Mouse (Mus musculus) MEL (cell line): ENCODE measurements around the gene Brinp3.

Experiments used
- CTCF ChIP-seq, 3 experiments: IDR thresholded peaks in 2 of 3; conservative IDR thresholded peaks in 1 of 3; 2 replicates each; pipeline ENCODE4 v1.5.1; 2011 to 2012; ENCODE audit warnings: low read length in 3 of 3, low read depth in 2 of 3, mild to moderate bottlenecking in 2 of 3, improper control_type of control experiment in 1 of 3, inconsistent platforms in 1 of 3, mixed read lengths in 1 of 3, moderate library complexity in 1 of 3; ENCODE audit not compliant: control insufficient read depth in 1 of 3, insufficient read depth in 1 of 3, poor library complexity in 1 of 3, severe bottlenecking in 1 of 3
- E2F4 ChIP-seq: IDR thresholded peaks from 2 replicates; pipeline ENCODE4 v1.6.1; 2011; ENCODE audit warnings: low read depth, low read length, improper control_type of control experiment, borderline replicate concordance
- MAFK ChIP-seq: IDR thresholded peaks from 2 replicates; pipeline ENCODE4 v1.6.1; 2011; ENCODE audit warnings: low read depth, mild to moderate bottlenecking, low read length, improper control_type of control experiment, borderline replicate concordance
- MAX ChIP-seq: IDR thresholded peaks from 2 replicates; pipeline ENCODE4 v1.6.1; 2011; ENCODE audit warnings: low read length, improper control_type of control experiment
- MYC ChIP-seq: IDR thresholded peaks from 2 replicates; pipeline ENCODE4 v1.6.1; 2011; ENCODE audit warnings: low read depth, mild to moderate bottlenecking, low read length, improper control_type of control experiment, moderate library complexity
- POLR2A ChIP-seq, 2 experiments: IDR thresholded peaks; 2 replicates each; pipeline ENCODE4 v1.6.1; 2011 to 2012; ENCODE audit warnings: low read length in 2 of 2, mild to moderate bottlenecking in 2 of 2, control low read depth in 1 of 2, improper control_type of control experiment in 1 of 2, low read depth in 1 of 2, moderate library complexity in 1 of 2; ENCODE audit not compliant: control insufficient read depth in 1 of 2, insufficient read depth in 1 of 2, poor library complexity in 1 of 2
- SIN3A ChIP-seq: IDR thresholded peaks from 2 replicates; pipeline ENCODE4 v1.6.1; 2012; ENCODE audit warnings: low read length, improper control_type of control experiment, inconsistent platforms
- TCF12 ChIP-seq: IDR thresholded peaks from 2 replicates; pipeline ENCODE4 v1.6.1; 2014; ENCODE audit warnings: low read depth, mild to moderate bottlenecking, inconsistent platforms, low read length, improper control_type of control experiment, moderate library complexity
- ZC3H11A ChIP-seq: IDR thresholded peaks from 2 replicates; pipeline ENCODE4 v1.6.1; 2012; ENCODE audit warnings: low read depth, mild to moderate bottlenecking, inconsistent platforms, low read length, improper control_type of control experiment

- TF ChIP-seq POLR2A (IDR thresholded peaks at IDR 0.05; ENCODE audit: control insufficient read depth in 1 of 2, insufficient read depth in 1 of 2, low read depth in 1 of 2, low read length in 2 of 2, poor library complexity in 1 of 2), result no peak
- no peak for TF ChIP-seq MAX
- no peak for TF ChIP-seq MAFK
- TF ChIP-seq CTCF (IDR thresholded peaks at IDR 0.05 in 2 of 3, conservative IDR thresholded peaks at IDR 0.05 in 1 of 3; ENCODE audit: control insufficient read depth in 1 of 3, insufficient read depth in 1 of 3, low read depth in 2 of 3, low read length in 3 of 3, poor library complexity in 1 of 3, severe bottlenecking in 1 of 3), result no peak
- TF ChIP-seq E2F4, result no peak
- no peak for TF ChIP-seq TCF12
- TF ChIP-seq MYC, result no peak
- no peak for TF ChIP-seq SIN3A
- no peak for TF ChIP-seq ZC3H11A
Measured at GRCm38 (mm10) chr1:146498085-146498779, 3.7 kb downstream of the Brinp3 start.
